Mouse (Mus musculus): ENCODE results near the gene Ralgps1. TPM values are rescaled to one million over a fixed set of nuclear protein-coding genes. Genes with fewer than 3 reads are reported as not detected.

Gene Ralgps1
- total and polyA plus RNA-seq, 3 experiments, result 0.89 to 2.6 TPM; not detected in 1

DNA sequence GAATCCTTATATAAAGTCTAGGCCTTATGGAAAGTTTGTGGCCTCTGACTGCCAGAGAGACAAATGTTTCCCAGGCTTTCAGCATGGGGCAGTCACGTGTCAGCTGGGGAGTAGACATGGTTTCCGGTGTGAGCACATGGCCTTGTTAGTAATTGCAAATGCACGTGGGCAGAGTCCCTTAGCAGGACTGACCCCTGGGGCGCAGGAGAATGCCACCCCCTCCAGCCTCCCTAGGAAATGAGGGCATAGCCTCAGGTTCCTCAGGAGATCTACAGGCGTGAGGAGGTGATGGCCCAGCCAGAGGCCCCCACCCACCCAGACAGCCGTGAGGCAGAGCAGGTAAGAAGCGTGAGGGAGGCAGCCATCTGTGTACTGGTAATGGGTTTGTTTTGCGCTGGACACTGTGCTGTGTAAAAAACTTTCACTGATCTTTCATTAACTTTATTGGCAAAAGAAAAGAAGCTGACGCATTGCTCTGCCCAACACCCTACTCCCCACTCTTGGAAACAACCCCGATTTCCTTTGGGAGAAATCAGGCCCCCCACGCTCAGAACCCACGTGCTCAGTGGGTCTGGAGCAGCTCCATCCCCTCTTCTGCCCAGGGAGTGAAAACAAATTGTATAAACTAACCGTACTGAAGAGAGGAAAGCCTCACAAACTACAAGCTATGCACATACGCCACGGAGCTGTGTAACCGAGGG is 191.2 kb downstream of the Ralgps1 start:
- no peaks in the 10 kb centered on the region for H3K4me1 ChIP-seq (ENCODE audit: control insufficient read depth in 1 of 2, insufficient read depth in 2 of 2, low read length in 2 of 2)
- H3K79me2 ChIP-seq (ENCODE audit: control insufficient read depth, insufficient read depth, low read length, poor library complexity), result no peaks in the 10 kb centered on the region
- H3K27me3 ChIP-seq (ENCODE audit: control insufficient read depth in 1 of 2, insufficient read depth in 2 of 2, low read length in 2 of 2), result no peaks in the 10 kb centered on the region
- H3K4me3 ChIP-seq (ENCODE audit: control insufficient read depth in 1 of 2, insufficient read depth in 1 of 2, low read depth in 2 of 2, low read length in 2 of 2), result no peak overlapping the region
- DNase-seq (ENCODE audit: low read depth, low spot score), result no peak
- no peak overlapping the region for H3K27ac ChIP-seq (ENCODE audit: control insufficient read depth, low read depth, low read length)
- no peak for TF ChIP-seq CHD1 (IDR thresholded peaks at IDR 0.05; ENCODE audit: low read depth, low read length)
- TF ChIP-seq EP300 (IDR thresholded peaks at IDR 0.05; ENCODE audit: low read depth in 1 of 2, low read length in 2 of 2), result no peak
- TF ChIP-seq TAL1 (IDR thresholded peaks at IDR 0.05; ENCODE audit: low read length), result no peak
- TF ChIP-seq SMC3 (IDR thresholded peaks at IDR 0.05; ENCODE audit: low read depth, low read length), result no peak
- no peaks in the 10 kb centered on the region for H3K36me3 ChIP-seq (ENCODE audit: control insufficient read depth in 1 of 2, insufficient read depth in 2 of 2, low read length in 2 of 2)
- H3K9me3 ChIP-seq (replicated peaks; ENCODE audit: insufficient read depth, low read length), result no peaks in the 10 kb centered on the region
- no peak overlapping the region for H3K9ac ChIP-seq (ENCODE audit: control insufficient read depth, low read depth, low read length, poor library complexity, severe bottlenecking)

- Histone ChIP-seq H3K4me1 (ENCODE audit: control insufficient read depth in 1 of 2, insufficient read depth in 2 of 2, low read length in 2 of 2) (no peaks in the 10 kb centered on the region), H3K9ac (ENCODE audit: control insufficient read depth, low read depth, low read length, poor library complexity, severe bottlenecking) (no peak overlapping the region), H3K27me3 (ENCODE audit: control insufficient read depth in 1 of 2, insufficient read depth in 2 of 2, low read length in 2 of 2) (no peaks in the 10 kb centered on the region), H3K4me3 (ENCODE audit: control insufficient read depth in 1 of 2, insufficient read depth in 1 of 2, low read depth in 2 of 2, low read length in 2 of 2) (no peak overlapping the region), H3K36me3 (ENCODE audit: control insufficient read depth in 1 of 2, insufficient read depth in 2 of 2, low read length in 2 of 2) (no peaks in the 10 kb centered on the region), H3K27ac (ENCODE audit: control insufficient read depth, low read depth, low read length) (no peak overlapping the region), H3K9me3 (replicated peaks; ENCODE audit: insufficient read depth, low read length) (no peaks in the 10 kb centered on the region), H3K79me2 (ENCODE audit: control insufficient read depth, insufficient read depth, low read length, poor library complexity) (no peaks in the 10 kb centered on the region)
- DNase-seq (ENCODE audit: low read depth, low spot score), result no peak
- TF ChIP-seq ZMIZ1 (IDR thresholded peaks at IDR 0.05; ENCODE audit: low read depth, low read length) (no peak), POLR2AphosphoS5 (IDR thresholded peaks at IDR 0.05; ENCODE audit: borderline replicate concordance, low read depth, low read length) (no peak), BHLHE40 (IDR thresholded peaks at IDR 0.05; ENCODE audit: borderline replicate concordance, low read depth, low read length) (no peak), JUND (IDR thresholded peaks at IDR 0.05; ENCODE audit: low read depth, low read length) (no peak), ETS1 (IDR thresholded peaks at IDR 0.05; ENCODE audit: low read depth, low read length) (no peak), GABPA (IDR thresholded peaks at IDR 0.05; ENCODE audit: low read depth, low read length) (no peak)
Measured at GRCm38 (mm10) chr2:33179171-33179929, 191.9 kb downstream of the Ralgps1 start.

GRCm38 (mm10) chr2:33178243-33178932 is 192.9 kb downstream of the Ralgps1 start:
- no peaks in the 10 kb centered on the region for H3K4me1 ChIP-seq (ENCODE audit: control insufficient read depth in 1 of 2, insufficient read depth in 2 of 2, low read length in 2 of 2)
- no peak for DNase-seq (ENCODE audit: low read depth, low spot score)
- no peak for TF ChIP-seq ETS1 (IDR thresholded peaks at IDR 0.05; ENCODE audit: low read depth, low read length)
- H3K9me3 ChIP-seq (replicated peaks; ENCODE audit: insufficient read depth, low read length), result no peaks in the 10 kb centered on the region
- no peak overlapping the region for H3K9ac ChIP-seq (ENCODE audit: control insufficient read depth, low read depth, low read length, poor library complexity, severe bottlenecking)
- H3K27me3 ChIP-seq (ENCODE audit: control insufficient read depth in 1 of 2, insufficient read depth in 2 of 2, low read length in 2 of 2), result no peaks in the 10 kb centered on the region
- H3K27ac ChIP-seq (ENCODE audit: control insufficient read depth, low read depth, low read length), result no peak overlapping the region
- H3K36me3 ChIP-seq (ENCODE audit: control insufficient read depth in 1 of 2, insufficient read depth in 2 of 2, low read length in 2 of 2), result no peaks in the 10 kb centered on the region
- H3K79me2 ChIP-seq (ENCODE audit: control insufficient read depth, insufficient read depth, low read length, poor library complexity), result no peaks in the 10 kb centered on the region
- no peak overlapping the region for H3K4me3 ChIP-seq (ENCODE audit: control insufficient read depth in 1 of 2, insufficient read depth in 1 of 2, low read depth in 2 of 2, low read length in 2 of 2)

Data from MEL (cell line).